Mouse (Mus musculus) ovary, adult 18-20 months (tissue): ENCODE measurements at regions not wholly inside any gene's neighbourhood (a gene's known extent, or its start where the extent isn't known, plus 50 kb on each side); places are given as distances from the start of the nearest gene placed in this dataset.

Experiments used
- DNase-seq: peaks from one replicate; pipeline ENCODE4 v3.0.0; 2022; ENCODE audit warnings: low spot score, mixed read lengths

DNA sequence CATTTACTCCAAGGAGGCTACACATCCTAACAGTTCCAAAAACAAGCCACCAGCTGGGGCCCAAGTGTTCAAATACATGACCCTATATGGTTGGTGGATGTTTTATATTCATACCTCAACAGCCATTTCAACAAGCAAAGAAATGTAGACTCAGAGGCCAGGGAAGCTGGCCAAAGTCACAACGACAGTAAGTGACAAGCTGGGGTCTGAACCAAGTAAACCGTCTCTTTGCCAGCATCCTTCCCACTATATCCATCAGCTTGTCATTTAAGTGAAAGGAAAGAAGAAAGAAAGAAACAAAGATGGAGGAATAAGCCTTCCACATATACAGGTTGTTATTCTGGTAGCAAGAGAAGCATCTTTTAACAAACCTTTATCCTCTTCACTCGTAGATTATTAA lies 371.7 kb upstream of the Dynlrb2 start:
- DNase-seq = no peak

DNA sequence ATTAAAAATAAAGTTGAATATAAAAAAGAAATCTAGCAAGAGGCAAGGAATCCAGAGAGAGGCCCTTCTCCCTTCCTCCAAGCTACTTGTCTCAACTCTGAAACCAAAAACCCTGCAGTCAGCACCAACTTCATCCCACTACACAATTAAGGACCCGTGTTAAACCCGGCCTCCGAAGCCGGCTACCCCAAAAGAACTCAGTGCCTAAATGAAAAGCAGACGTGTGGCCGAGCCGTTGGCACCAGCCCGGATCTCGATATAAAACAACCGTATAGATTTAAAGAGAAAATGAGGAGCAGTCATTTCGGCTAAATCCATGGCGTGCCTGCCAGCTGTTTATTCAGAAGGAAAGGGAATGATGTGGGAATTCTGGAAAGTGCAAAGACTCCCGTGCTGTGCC lies 384.7 kb upstream of the Dynlrb2 start:
- DNase-seq = no peak

DNA sequence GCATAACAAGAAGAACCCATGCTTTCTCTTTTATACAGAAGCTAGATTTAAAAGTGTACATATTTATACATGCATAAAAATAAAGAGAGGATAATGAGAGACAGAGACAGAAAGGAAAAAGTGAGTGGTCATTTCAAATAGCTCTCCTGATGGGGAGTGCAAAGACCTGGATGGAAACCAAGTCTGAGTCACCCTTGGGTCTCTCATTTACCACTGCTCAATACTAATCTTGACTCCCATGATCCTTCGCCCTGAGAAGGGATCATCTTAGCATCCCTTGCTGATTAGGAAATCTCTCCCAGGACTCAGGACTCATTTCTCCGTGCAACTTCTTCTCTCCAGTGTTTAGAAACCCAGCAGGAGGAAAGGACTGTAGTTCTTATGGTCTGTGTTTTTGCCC lies 386.9 kb upstream of the Dynlrb2 start:
- DNase-seq = no peak

DNA sequence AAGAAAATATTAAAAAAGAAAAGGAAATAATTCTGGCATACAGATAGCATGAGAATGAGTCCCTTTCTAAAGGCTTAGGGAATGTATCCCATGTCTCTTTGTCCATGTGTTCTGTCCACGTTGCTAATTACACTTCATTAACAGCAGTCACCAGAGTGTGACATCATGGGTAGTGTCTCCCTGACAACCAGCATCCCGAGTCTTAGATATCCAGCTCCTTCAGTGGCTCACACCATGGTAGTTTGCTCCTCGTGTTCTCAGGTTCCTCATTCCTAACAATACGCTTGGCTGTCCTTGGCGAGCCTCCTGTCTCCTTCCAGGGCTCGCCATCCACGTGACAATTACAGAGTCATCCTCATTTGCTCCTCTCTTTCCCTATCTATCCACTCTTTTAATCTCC lies 388.1 kb upstream of the Dynlrb2 start:
- DNase-seq = no peak

DNA sequence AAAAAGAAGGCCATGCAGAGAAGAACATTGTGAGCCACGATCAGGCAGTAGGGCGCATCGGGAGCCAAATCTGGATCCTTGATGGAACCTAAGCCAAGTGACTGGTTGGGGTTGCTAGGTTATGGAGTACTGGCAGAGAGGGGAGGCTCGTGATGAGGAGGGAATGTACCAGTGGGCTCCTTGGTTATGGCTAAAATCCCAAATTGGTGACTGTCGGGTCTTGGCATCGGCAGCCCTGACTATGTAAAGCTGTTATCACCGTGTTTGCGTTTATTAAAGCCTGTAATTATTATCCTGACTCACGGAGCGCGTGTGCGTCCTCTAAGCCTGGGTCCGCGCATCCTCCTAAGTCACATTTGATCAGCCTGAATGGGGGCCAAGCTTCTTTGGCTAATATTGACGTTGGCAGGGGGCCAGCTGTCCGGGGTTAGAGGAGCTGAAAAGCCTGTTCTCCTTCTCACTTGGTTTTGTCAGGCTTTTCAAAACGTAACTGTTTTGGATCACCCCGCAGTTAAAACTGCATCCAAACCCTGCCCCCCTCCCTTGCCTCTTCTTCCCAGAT lies 388.9 kb upstream of the Dynlrb2 start:
- DNase-seq = peak; percentile 40

DNA sequence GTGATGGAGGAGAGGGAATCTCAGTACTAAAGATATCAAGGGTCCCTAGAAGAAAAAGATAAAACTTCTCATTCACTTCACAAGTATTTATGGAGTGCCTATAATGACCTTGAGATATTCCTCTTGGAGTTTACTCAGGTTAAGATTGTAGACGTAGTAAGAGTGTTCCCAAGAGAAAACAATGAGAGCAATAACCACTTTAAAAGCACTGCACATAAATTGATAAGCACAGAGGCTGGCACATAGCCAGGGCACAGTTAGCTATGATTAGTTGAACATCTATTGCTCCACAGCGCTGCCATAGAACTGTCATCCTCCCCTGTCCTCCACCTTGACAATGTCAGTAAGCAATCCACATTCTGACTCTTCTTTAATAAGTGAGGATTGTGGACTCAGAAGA lies 389.8 kb upstream of the Dynlrb2 start:
- DNase-seq = no peak

DNA sequence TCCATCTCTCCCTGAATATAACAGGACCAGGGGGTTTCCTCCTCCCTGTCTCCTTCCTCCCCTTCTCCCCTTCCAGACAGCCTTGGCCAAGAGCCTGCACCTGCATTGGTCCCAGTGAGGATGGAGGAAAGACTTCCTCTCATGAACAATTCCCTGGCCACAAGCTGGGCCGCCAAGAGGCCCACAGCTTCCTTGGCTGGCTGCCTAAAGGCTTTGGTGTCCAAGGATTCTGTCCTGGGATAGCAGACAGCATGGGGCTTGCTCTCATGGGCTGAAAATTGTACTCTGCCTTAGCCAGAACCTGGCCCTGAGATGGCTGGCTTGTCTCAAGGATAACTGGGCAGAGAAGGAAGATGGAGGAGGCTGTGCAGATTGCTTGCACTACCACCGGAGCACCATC lies 390.3 kb upstream of the Dynlrb2 start:
- peak; percentile 46 for DNase-seq

DNA sequence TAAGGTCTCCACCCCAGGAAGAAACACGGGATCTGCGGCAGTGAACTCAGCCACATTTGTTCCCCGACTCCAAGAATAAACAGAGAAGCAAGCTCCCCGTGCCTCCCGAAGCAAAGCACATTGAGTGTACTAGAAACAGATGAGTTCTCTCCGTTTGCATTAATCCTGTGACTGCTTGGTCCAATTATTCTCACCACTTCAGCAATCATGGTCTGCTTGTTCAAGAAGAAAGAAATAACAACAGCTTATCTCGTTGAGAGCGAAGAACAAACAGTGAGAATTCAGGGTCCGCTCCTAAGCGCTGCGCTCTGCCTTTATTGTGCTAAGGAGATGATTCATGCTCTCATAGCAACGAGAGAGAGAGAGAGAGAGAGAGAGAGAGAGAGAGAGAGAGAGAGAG lies 393.6 kb upstream of the Dynlrb2 start:
- no peak for DNase-seq

DNA sequence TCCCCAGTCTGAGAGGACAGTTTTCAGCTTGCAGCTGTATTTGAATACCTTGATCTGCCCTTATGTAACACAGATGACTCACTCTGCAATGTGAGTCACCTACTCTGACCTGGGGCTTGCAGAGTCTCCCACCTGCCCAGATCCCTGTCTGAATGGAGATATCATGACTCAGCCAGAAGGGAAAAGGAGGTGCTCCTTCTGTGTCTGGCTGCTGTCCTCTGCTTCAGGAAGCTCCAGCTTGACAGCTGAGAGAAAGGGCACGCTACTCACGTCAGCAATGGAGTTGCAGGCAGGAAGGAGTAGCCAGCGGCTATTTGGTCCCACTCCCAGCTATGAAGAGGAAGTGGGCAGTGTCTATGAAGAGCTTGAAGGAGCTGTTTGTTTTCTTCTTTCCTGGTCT lies 389.1 kb upstream of the Maf start:
- no peak for DNase-seq

DNA sequence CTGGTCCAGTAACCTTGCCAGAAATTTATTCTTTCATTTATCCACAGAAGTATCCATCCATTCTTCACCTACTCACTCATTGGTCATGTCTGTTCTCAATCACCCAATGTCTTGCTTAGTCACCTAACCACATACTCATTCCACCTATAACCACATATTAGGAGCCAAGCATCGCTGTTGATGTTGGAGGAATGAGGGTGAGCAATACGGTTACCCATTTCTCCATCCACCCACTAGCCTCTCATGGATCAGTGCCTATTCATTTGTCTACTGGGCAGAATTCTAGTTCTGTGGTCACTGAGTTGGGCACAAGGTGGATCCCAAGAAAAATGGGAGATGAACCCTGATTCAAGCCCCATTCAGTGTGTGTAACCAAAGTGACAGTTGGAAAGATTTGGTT lies 375.6 kb upstream of the Maf start:
- DNase-seq = no peak

DNA sequence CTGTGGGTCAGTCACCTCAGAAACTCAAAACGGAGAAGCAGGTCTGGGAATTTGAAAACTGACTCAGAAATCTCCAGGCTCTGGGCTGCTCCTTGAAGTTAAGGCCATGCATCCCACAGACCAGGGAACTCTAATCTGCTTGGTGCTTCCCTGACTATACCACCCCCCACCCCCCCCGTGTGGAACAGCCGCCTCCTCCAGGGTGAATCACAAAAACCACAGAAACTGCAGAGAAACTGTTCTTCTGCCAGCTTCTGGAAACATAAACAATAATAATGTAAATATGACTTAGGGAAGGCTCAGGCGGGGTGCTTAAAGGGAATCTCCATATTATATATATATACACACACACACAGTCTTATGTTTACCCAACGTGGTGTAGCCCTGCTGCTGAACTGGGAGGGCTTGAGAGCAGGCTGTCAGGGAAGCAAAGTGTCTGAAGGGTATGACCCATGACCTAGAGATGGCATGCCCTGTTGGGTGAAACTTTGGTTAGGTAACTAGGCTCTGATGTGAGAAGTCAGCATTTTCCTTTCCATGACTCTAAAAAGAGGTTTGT lies 371.3 kb upstream of the Maf start:
- DNase-seq = no peak

DNA sequence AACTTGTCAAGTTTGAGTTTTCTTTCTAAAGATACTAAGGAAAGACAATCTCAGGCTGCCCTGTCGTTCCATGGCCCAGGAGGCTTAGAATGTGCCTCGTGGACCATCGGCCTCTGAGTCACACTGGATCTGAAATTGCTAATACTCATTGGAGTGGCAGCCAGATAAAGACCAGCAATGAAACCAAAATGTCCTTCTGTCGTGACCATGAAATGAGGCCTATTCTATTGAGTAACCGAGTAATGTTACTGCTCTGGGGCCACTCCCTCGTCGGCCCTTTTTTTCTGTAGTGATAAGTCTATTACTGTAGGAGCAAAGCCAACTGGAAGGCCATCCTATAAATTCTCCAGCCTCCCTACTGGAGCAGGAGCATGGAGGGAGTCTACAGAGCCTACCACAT lies 363.9 kb upstream of the Maf start:
- DNase-seq = no peak

DNA sequence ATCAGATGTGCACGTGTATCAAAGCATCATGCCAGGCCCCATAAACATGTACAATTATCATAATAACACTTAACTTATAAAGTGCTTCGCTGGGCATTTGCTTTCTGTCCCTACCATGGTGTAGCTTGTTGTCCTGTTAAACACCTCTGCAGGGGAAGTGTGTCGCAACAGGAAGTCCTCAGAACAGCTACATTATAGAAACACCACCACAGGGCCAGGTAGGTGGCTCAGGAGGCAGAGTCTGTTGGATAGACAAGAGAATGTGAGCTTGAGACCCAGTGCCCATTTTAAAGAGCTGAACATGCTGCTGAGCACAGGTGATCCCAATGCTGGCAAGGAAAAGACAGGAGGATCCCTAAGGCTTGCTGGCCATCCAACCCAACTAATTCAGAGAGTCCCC lies 361.9 kb upstream of the Maf start:
- no peak for DNase-seq

DNA sequence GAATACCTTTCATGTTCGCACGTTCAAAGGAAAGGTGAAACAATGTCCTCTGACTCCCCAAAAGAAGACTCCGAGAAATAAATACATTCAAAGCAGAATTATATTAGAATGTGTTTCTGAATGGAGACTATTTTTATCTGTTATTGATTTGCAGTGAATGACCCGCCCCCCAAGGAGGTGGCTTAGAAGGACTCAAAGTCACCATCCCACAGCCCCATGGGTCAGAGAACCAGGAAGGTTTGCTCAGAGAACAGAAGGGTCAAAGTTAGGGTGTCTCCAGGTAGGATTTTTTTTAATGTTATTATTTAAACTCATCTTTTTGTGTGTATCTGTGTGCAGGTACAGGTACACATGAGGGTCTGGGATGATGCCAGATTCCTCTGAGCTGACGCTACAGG lies 360.4 kb upstream of the Maf start:
- no peak for DNase-seq

DNA sequence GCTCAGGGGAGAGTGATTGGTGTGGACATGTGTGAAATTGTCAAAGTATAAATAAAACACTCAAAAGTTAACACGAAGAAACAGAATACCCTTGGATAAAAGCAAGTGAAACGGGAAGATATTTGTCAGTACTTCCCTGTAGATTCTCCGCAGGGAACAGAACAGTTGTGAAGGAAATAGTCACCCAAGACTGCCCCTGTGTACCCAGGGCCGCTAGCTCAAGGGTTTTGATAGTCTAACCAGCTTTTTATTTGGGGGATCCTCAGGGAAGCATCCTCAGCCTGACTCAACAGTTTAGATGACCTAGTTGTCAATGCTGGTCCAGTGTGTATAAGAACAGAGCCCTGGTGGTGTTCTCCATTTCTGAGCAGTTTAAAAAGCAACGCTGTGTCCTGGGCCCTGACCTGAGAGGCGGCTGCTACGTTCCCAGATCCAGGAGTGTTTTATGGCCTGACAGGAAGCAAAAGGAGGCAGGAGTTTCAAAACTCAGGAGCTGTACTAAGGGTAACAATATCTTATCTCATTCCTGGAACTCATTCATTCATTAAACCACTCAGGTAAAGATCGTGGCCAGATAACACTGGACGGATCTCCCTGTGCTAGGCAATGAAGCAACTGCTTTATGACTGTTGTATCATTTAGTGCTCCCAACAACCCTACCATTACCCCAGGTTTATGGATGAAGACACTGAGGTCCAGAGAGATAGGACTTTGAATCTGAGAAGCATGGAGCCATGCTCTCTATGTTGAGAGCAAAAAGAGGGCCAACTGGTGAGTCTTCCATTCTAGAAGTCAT lies 359.8 kb upstream of the Maf start:
- no peak for DNase-seq

DNA sequence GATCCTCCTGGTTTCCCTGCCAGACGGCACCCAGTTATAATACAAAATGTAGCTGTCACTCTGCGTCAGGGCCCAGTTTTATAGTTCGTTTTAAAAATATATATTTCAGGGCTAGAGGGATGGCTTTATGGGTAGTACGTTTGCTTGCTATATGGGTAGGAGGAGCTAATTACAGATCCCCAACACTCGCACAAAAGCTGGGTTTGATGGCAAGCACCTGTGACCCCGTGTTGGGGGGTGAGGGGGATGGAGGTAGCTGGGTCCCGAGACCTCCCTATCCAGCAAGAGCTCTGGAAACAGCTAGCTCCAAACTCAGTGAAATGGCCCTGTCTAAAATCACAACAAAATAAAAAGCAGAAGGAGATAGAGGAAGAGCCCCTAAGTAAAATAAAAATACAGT lies 358.3 kb upstream of the Maf start:
- DNase-seq = no peak

DNA sequence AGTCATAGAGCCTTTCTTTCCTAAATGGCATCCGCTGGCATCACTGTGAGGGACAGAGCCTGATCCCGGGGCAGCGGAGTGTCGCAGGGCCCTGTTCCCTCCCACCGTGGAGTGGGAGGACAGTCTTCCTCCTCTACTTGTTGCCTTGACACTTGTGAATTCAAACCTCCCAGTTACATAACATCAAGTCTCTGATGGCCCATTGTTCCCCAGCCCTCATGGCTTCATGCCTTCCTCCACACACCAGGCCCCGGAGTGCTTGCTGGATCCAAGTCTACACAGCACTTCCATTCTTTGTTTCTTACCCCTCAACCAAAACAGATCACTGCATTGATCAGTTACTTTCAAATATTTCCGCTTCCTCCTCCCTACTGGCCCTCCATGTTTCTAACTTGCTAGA lies 357.7 kb upstream of the Maf start:
- DNase-seq = no peak

DNA sequence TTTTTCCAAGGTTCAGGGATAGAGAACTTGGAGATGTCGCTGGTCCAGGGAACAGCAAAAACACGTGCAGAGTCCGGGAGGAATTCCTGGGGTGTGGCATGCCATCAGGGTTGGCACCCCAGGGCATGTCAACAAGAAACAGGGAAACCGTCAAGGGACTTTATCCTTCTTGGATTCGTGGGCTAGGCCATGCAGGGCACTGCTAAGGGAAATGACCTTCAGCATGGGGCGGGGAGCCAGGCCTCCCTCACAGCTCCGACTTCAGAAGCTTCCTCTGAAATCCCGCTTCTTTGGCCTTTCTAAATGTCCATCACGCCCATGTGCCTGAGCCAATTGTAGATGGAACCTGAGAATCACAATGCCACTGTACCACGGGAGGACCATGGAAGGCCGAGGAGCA lies 357.0 kb upstream of the Maf start:
- no peak for DNase-seq

DNA sequence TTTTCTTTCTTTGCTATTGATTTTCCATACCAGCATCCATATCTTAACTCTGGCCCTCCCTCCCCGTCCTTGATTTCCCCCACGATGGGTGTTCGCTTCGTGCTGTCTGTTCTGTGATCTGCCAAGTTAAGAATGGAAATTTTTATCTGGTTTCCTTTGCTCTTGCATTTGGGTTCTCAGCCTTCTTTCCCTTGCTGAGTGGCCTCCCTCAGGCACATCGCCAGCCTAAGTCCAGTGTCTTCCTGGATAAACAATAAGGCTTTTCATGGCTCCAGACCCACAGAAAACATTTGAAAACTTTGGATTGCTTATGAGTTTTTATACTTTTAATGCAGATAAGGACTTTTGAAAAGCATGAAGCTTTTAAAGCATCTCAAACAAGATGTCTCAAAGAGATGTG lies 355.9 kb upstream of the Maf start:
- peak; percentile 32 for DNase-seq

DNA sequence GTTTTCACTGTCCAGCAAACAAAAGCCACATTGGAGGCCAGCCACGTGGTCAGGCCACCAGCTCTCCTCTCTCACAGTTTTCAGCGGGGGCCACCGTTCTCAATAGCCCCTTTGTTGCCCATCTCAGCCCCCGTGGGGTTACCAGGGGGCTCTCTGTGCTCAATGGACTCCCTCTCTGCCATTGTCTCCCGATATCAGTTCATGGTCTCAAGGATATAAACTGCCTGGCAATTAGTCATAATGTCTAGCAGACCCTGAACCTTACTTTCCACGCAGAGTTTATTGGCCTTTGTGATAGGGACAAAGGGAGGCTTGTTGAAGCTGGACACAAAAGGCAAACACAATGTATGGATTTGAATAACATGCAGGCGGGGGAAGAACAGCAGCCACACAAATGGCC lies 345.9 kb upstream of the Maf start:
- no peak for DNase-seq

DNA sequence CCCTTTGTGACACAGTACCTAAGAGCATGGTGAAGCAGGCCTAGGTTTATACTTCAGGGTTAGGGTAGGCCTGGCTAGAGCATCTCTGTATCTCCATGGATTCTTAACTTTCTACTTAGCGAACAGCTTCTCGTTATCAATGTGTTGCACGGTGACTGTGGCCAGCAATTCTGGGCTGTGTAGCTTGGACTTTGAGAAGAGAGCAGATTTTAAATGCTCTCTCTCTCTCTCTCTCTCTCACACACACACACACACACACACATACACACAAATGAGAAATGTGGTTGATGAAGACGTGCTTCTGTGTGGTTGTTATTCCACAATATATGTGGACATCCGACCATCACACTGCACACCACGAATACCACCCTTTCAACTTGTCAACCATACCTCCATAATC lies 345.4 kb upstream of the Maf start:
- no peak for DNase-seq

DNA sequence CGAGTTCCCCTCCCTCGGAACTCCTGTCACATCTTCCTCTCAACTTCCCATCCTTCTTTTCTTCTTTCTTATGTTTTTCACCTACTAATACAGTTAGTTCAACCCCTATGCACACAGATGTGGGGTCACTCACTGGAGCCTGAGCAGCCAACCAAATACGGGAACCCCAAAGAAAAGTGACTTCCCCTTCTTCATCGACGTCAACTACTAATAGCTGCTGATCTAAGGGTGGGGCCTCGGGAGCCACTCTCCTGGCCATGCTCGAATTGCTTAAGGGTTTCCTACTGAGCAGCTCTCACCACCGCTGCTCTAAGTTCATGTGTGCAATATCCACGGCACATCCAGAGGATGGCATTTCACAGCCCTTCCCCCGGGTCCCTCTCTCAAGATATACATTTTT lies 340.9 kb upstream of the Maf start:
- DNase-seq = no peak

DNA sequence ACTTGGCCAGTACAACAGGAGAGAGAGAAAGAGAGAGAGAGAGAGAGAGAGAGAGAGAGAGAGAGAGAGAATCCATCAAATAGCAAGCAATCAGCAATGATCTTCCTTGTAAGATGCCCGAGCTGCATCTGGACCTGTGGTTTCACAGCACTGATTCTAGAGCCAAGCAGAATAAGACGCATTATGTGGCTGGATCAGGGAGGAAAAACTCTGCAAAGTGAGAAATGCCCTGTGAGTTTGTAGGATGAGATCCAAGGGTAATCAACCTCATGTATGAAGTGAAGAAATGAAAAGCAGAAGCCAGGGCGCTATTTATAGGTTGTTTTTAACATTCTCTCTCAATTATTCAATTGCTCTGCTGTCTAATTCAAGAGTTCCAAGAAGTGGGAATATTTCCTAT lies 339.3 kb upstream of the Maf start:
- DNase-seq = no peak

DNA sequence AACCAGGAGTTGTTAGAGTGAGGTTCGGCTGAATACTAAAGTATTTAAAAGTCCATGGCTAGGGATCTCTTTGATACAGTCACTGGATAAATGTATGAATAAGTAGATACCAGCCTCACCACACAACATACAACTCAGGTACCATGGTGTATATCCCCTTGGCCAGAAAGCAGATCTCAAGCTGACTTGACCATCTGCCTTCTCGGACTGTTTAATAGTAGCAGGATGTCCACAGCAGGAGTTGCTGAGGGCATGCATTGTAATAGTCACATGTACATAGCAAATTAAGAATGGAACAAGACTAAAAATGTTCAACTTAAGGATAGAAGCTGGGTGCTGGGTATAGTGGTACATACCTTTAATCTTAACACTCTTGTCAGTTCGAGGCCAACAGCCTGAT lies 337.9 kb upstream of the Maf start:
- DNase-seq = no peak
